Mouse (Mus musculus) WW6 (cell line): Measurements from ENCODE around the gene Dop1b.
"Not testable (repeated sequence)": the region's sequence is repeated elsewhere in the genome, so short reads cannot be mapped to it uniquely, and the experiment has no call there.

Experiments used
- DNase-seq: peaks from one replicate; pipeline ENCODE4 v3.0.0-alpha.2; 2013; ENCODE audit warnings: low read depth, low spot score

Dop1b gene

DNA sequence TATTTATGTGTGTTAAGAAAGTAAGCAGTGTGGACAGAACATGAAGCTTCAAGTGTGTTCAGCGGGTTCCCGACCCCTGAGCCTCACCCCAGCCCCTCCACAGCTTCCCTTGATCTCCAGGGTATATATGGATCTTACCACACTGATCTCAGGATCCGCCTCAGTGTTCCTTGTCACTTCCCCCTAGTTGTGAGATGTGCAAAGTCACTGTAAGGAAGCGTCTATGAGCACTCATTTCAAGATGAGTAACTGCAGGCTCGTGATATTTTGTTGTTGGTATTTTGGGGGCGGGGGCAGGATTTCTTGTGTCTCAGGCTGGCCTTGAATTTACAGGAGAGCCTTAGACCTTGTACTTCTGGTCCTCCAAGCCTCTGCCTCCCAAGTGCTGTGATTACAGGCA, 38.8 kb downstream of the Dop1b start:
- no peak for DNase-seq

DNA sequence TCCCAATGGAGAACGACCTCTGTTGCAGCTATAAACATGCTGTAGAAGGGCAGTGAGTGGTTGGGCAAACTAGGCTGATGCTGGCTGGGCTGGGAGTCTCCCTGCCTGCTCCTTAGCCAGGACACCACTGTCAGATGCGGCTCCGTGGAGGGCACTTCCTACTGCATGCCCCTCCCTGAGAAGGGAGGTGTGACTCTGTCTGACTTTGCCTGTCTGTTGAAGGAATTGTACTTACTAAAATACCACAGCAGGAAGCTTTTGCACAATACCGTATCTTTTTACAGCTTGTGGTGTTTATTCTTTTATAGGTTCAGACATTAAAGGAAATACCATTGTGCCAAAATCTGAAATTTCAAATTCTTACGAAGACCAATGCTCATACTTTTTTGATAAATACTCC, 40.1 kb downstream of the Dop1b start:
- DNase-seq = no peak

DNA sequence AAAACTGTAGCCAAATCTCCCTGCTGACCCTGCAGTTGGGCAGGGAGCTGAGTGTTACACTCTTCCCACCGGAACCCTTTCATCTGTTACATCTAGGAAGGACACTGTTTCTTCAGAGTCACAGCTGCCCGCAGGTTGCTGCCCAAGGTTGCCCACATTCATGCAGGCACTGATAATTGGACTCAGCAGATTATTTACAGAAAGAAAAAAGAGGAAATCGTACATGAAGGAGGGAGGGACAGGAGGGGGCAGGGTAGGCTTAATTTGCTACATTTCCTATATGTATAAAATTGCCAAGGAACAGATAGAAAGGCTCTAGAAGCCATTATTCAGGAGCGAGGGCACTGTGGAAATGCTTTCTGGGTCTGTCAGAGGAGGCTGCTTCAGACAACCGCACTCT, 44.9 kb downstream of the Dop1b start:
- no peak for DNase-seq

DNA sequence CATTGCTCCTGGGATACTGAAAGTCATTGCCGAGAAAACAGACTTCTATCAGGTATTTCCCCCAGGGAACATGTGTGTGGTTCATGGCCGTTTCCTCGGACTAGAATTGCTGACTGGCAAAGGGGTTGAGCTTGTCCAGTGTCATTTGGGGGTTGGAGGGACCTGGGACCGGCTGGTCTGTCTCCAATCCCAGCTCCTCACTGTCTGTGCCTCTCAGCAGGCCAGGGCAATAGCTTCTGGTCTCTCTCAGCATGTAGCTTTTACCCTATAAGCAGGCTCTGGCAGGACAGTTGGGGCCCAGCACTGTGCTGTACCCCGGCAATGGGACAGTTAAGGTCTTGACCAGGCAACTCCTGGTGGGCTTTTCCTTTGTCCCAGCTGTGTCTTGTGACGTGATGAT, 51.7 kb downstream of the Dop1b start:
- DNase-seq = no peak

DNA sequence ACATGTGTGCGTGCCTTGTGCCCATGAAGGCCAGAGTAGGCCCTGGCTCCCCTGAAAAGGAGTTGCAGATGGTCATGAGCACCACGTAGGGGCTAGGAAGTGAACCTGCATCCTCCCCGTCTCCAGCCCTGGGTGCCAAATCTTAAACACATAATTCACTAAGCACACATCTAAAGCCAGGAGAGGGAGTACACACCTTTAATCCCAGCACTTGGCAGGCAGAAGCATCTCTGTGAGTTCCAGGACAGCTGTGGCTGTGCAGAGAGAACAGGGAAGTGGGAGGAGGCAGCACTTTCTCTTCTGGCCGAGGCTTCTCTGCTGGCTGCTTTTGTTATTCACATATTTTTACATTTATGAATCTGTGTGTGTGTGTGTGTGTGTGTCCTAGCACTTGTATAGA, 52.9 kb downstream of the Dop1b start:
- DNase-seq = no peak

DNA sequence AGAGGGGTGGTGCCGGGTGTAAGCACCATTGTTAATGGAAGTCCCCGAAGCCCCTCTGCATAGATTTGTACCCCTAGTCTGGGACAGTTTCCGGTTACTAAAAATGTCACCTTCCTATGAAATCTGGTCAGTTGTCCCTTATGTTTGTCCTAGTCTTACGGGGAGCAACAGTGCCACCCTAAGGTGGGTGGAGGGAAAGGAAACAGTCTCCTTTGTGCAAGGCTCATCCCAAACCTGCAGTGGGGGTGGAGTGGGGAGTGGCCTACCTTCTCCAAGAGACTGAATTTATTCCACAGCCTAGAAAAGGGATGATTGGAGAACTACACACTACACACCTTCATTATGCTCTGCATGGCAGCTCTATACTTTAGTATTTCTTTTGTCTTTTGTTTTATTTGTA, 55.3 kb downstream of the Dop1b start:
- no peak for DNase-seq

DNA sequence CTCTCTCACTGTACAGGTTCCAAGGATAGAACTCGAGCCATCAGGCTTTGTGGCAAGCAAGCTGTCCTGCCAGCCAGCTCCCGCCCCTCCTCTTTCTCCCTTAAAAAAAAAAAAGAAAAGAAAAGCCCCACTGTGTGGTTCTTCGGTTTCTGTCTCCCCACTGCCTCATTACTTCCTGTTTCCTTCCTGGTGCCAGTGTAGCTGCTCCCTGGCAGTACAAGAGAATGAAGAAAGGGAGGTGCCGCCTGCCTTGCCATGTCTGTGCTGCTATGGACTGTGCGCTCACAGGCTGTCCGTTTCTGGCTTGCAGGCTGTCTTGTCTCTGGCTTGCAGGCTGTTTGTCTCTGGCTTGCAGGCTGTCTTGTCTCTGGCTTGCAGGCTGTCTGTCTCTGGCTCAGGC, 55.8 kb downstream of the Dop1b start:
- DNase-seq = no peak

DNA sequence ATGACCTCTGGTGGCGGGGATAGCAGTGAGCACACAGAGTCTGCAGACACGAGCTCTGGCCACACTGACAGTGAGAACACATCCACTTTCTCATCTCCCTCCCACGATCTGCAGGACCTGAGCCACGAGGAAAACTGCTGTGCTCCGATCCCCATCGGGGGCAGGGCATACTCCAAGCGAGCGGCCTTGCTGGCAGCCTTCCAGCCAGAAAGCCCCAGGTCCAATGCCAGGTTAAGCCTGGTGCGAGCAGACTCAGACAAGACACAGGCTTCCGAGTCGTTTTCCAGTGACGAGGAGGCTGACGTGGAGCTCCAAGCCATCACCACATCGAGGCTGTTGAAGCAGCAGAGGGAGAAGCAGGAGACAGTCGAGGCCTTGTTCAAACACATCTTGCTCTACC, 57.9 kb downstream of the Dop1b start:
- no peak for DNase-seq

DNA sequence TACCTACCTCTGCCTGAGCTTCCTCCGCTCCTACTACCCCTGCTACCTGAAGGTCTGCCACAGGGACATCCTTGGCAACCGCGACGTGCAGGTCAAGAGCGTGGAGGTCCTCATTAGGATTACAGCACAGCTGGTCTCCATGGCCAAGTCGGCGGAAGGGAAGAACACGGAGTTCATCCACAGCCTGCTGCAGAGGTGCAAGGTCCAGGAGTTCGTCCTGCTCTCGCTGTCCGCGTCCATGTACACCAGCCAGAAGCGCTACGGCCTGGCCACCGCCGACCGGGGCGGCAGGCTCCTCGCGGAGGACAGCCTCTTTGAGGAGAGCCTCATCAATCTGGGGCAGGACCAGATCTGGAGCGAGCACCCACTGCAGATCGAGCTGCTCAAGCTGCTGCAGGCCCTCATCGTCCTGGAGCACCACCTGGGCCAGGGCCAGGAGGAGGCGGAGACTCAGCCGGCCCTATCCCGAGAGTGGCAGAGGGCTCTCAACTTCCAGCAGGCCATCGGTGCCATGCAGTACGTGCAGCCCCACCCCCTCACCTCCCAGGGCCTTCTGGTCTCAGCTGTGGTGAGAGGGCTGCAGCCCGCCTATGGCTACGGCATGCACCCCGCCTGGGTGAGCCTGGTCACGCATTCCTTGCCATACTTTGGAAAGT, 58.7 kb downstream of the Dop1b start:
- DNase-seq = no peak

DNA sequence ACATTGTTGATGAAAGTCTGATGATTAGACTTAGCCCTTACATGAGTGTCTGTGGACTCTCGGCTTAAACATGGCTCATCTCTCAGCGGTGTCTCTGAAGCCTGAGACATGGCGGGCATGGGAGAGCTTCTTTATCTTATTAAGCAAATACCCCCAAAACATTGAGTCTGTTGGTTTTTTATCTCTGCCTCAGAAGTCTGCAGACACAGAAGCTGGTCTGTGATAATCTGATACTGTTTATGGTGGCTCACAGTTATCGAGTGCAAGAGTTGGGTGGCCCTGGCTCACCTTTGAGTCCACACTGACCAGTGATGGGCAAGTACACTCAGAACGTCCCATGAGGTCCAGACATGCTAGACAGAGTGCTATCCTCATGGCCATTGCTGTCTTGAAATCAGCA, 63.0 kb downstream of the Dop1b start:
- no peak for DNase-seq

DNA sequence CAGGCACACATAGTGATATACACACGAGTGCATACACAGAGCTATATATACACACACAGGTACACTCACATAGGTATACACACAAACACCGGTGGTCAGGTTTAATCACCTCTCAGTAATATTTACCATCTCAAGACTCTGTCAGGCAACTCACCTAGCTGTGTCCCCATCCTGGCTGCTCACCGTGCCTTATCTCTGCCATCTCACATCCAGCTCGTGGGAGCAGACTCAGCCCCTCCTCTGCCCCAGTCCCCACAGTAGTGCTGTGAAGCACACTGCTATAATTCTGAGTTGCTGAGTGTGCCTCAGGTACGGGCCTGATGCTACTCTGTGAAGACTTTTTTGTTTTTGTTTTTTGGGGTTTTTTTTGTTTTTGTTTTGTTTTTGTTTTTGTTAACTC, 64.8 kb downstream of the Dop1b start:
- DNase-seq = no peak

DNA sequence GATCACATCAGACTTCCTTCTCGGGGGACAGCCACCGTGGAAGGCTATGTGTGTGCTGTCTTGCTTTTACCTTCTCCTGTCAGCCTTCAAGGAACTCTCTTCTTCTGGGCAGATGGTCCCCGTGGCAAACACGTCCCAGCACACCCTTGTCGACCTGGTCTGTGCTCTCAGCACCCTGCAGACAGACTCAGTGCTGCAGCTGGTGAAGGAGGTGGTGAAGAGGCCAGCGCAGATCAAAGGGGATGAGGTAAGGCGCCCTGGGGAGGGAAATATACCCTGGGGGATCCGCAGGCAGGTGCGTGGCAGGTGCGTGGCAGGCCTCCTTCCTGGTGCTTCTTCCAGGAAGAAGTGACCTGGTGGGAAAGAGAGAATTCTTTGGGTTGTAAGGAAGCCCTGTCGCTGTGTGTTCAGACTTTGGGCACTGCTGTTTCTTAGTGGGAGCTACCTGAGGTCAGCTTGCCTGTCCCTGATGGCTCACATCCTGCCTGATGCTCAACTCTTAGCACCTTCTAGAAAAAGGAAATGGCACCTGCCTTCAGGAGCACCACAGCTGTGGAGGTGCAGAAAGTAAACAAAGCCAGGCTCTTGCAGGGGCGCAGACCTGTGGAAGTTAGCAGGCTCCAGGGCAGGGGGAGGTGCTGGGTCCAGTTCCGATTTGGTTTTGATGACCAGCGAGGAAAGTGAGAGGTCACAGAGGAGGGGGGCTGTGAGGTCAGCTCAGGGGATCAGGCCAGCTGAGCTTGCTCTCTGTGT, 65.7 kb downstream of the Dop1b start:
- no peak for DNase-seq

DNA sequence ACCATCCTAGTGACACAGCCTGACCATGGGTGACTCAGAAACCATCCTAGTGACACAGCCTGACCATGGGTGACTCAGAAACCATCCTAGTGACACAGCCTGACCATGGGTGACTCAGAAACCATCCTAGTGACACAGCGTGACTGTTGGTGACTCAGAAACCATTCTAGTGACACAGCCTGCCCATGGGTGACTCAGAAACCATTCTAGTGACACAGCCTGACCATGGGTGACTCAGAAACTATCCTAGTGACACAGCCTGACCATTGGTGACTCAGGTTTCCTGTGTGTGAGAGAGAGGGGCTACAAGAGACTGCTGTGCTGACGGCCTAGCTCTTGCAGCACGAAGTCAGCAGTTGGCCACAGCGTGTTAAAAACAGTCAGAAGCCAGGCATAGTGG, 66.7 kb downstream of the Dop1b start:
- DNase-seq = not testable (repeated sequence)

DNA sequence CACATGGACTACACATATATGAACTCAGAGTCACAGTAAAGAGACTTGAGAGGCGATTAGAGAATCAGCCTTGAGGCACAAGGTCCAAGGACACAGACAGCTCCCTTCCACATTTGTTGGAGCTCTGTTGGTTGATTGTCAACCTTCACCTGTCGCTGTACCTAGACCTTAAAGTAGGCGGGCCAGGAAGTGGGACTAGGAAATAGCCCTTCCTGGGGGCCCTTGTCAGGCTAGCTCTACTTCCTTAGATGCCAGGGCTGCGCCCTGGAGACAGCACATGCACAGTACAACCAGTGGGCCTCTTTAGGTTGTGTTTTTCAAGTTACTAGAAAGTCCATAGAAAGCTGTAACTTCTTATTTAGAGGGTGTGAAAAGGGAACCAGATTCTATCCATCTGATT, 67.8 kb downstream of the Dop1b start:
- no peak for DNase-seq

DNA sequence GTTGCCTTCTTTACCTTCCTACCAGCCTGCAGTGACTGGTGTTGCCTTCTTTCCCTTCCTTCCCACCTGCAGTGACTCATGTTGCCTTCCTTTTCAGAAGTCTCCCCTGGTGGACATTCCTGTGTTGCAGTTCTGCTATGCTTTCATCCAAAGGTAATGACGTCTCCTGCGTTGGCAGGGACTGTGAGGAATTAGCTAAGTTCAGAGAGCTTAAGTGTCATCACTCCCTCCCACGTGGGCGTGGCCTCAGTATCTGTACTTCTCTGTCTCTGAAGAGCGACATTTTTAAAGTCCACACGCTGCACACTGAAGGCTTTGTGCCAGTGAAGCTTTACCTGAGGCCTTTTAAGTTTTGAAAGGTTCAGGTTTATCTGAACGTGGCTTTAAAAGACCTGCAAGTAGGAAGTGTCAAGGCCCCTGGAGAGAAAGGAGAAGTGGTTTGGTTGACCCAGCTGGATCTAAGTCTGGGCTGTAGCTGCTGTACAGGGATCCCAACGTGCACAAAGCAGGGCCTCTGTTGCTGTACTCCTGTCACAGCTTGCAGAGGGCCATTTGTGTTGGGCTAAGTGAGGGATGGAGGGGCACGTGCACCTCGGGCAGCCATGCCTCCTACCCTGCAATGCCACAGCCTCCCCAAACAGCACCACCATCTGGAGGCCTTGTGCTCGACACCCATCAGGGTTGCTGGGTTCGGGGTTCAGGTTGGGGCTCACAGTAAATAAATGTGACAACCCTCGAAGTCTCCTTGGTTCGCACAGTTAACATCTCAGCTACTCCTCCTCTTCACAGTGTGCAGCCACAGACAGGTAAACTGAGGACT, 69.2 kb downstream of the Dop1b start:
- DNase-seq = no peak

DNA sequence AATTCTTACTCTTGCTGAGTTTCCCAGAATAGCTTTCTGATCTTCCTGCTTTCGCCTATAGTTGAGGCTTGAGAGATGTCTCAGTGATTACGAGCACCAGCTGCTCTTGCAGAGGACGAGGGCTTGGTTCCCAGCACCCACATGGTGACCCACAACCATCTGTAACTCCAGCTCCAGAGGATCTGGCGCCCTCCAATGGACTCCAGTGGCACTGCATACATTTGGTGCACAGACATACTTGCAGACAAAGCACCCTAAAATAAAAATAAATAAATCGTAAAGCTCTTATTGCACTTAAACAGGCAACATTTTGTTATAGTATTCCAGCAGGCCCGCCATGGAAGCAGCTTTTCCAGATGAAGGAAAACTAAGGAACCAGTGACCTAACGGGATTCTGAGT, 72.5 kb downstream of the Dop1b start:
- no peak for DNase-seq

DNA sequence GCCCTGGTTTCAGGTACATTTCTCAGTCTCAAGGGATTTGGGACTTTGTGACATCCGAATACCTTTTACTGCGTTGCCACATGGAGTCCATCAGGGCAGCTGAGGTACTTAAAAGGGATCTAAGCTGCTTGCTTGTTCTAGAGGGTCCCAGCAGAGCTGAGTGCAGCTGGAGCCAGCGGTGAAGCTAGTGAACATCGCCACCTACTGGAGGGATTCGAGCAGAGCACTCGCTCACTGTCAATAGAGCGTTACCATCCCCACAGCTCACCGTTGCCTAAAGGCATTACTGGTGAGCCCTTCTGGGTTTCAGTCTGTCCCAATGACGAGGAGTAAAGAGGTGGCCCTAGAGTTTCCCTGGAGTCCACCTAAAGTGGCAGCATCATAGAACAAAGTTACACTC, 74.1 kb downstream of the Dop1b start:
- DNase-seq = no peak

DNA sequence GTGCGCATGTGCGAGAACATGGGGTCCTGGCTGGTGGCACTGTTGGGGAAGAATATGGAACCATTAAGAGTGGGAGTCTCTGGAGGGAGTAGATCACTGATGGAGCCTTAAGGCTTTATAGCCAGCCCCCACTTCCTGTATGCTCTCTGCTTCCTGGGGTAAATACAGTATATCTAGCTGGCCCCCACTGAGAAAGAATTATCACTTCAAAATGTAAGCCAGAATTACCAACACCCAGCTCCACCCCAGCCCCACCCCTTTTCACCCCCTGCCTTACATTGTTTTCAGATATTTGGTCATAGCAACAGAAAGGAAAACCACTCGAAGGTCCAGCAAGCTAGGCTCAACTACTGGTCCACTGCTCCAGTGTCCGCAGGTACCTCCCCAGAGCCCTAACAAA, 76.7 kb downstream of the Dop1b start:
- no peak for DNase-seq

DNA sequence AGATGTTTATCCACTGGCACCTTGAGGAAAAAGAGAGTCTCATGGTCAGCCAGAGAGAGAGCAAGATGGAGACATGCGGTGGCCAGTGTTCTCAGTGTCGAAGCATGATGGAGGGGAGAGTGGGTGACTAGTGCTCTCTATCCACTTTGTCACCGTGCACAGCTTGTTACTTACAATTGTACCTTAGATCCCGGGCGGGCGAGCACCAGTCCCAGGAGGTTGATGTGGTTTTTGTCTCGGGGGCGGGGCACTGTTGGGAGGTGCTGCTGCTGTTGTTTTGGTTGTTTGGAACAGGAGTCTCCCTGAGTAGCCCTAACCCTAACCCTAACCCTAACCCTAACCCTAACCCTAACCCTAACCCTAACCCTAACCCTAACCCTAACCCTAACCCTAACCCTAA, 77.2 kb downstream of the Dop1b start:
- DNase-seq = no peak

DNA sequence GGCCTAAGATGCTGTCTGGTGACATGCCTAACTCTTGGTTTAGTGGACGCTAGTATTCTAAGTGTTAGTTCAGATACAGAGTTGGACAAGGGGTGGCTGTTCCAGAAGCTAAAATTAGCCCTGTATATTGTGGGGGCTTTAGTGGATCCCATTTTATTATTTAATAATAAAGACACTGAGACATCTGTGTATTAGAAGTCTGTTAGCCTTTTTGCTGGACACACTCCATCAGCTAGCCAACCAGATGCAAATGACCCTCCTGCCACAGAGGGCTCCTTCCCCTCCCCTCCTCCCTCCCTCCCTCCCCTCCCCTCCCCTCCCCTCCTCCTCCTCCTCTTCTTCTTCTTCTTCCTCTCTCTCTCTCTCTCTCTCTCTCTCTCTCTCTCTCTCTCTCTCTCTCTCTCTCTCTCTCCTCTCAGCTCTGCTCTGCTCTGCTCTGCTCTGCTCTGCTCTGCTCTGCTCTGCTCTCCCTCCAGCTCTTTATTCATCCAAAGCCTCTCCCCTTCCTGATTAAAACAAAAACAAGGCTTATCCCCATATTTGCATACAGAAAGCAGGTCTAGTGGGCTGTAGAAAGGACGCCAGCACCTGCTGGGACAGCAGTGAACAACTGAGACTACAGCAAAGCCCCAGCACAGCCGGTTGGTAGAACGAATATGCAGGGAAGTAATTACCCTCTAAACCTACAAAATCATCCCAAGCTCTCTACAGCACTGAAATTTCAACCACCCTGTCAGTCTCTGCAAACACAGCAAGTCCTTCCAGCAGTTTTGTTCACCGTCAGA, 78.5 kb downstream of the Dop1b start:
- DNase-seq = no peak

DNA sequence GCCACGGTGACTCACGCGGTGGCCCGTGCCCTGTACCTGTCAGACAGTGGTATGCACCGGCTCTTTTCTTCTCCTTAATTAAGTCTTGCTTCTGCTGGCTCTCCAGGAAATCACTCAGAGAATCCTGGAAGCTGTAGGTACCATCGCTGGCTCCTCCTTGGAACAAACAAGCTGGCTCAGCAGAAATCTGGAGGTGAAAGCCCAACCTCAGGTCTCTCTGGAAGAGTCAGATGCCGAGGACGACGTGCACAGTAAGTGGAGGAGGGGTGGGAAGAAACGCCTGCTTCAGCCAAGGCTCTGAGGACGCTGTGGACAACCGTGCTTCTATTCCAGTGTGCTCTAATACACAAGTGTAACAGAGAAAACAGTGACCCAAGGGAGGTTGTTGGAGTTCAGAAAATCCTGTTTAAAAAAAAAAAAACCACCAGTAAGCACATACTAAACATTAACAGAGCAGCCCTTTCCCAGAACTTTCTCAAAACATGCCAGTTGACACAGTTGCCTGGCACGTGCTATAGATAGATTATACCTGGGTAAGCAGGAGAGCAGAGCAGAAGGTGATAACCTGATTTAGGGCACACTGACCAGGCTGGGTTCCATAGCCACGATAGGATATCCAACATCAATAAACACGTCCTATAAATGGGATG, 81.4 kb downstream of the Dop1b start:
- no peak for DNase-seq

DNA sequence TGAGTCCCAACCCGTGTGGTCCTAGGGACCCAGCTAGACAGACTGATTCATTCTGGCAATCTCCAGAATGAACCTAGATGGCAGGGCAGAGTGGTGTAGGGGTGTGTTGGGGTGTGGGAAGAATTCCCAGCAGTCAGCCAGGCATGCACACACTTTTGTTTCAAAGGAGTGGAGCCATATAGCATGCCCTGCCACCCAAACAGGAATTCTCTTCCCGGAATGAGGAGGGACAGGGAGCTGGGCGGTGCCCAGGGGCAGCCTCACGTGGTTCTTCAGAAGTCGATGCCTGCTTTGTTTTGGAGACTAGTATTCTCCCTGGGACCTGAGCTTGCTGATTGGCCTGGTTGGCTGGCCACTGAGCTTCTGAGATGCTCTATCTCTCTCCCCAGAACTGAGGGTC, 83.1 kb downstream of the Dop1b start:
- no peak for DNase-seq
